21 mouse cellular contexts compared by ENCODE assay signal in the genomic region with DNA sequence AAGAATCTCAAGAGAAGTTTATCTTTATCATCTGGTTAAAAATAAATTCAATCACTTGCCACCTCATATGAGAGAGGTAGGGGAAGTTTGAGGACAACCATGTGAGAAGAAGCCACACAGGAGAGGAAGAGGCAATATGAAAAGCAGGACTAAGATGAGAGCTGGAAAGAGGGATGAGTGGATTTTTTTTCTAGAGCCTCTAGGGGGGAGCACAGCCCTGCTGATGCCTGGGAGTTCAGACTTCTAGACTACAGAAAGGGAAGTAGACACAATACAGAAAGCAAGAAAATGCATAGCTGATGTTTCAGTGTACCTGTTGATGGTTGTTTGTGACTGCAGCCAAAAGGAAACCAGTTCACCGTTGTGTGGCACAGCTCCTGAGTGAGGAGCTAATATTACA.
A peak's percentile ranks its signal among the peaks of the same experiment; 100 is the strongest.
DNase-seq lines count a peak whose midpoint lies in the region; ATAC-seq and TF ChIP-seq lines count a peak whose summit lies in the region.
"Had no signal": no experiment of that assay in that cellular context is flagged by ENCODE, and none has a peak within 500 bp of the region (broad histone marks: within the 10 kb centered on the region; RNA-seq: fewer than 3 reads in every experiment).

No protein-coding gene starts in this region.

- no peak overlapping the region for H3K4me3 ChIP-seq in intestine, postnatal 0 days (ENCODE audit: low read depth, low read length)
- H3K4me3 ChIP-seq in intestine, embryonic 15.5 days (replicated peaks) = no peak overlapping the region
- H3K4me3 ChIP-seq: embryonic facial prominence, embryonic 15.5 days; heart, embryonic 15.5 days; limb, embryonic 10.5 days; stomach, embryonic 15.5 days had no signal

- no peak overlapping the region for H3K4me2 ChIP-seq in intestine, postnatal 0 days (replicated peaks; ENCODE audit: low read depth)
- no peak overlapping the region for H3K4me2 ChIP-seq in intestine, embryonic 15.5 days (replicated peaks)
- H3K4me2 ChIP-seq: embryonic facial prominence, embryonic 15.5 days; heart, embryonic 15.5 days; stomach, embryonic 15.5 days had no signal

- no peak for ATAC-seq in intestine, postnatal 0 days
- no peak for ATAC-seq in intestine, embryonic 15.5 days
- ATAC-seq in erythroid progenitor cell, adult 5-6 weeks (replicated peaks; ENCODE audit: low FRiP score, poor library complexity, severe bottlenecking) = no peak
- ATAC-seq: hindbrain, embryonic 16.5 days had no signal

- no peak overlapping the region for H3K9ac ChIP-seq in intestine, postnatal 0 days (ENCODE audit: low read depth, low read length)
- H3K9ac ChIP-seq in intestine, embryonic 15.5 days = no peak overlapping the region
- H3K9ac ChIP-seq: embryonic facial prominence, embryonic 15.5 days; heart, embryonic 15.5 days; stomach, embryonic 15.5 days had no signal

- no peaks in the 10 kb centered on the region for H3K36me3 ChIP-seq in intestine, postnatal 0 days (ENCODE audit: control insufficient read depth, insufficient read depth)
- H3K36me3 ChIP-seq in intestine, embryonic 15.5 days = no peaks in the 10 kb centered on the region
- H3K36me3 ChIP-seq: embryonic facial prominence, embryonic 15.5 days; heart, embryonic 15.5 days; limb, embryonic 10.5 days; stomach, embryonic 15.5 days had no signal

- no peak overlapping the region for H3K27ac ChIP-seq in intestine, postnatal 0 days (ENCODE audit: low read depth, low read length)
- no peak overlapping the region for H3K27ac ChIP-seq in intestine, embryonic 15.5 days
- H3K27ac ChIP-seq: embryonic facial prominence, embryonic 15.5 days; heart, embryonic 15.5 days; limb, embryonic 10.5 days; stomach, embryonic 15.5 days had no signal

- WGBS in intestine, postnatal 0 days = 88% methylated on average over 1 of the region's 1 CpGs
- 91% methylated on average over 1 of the region's 1 CpGs for WGBS in intestine, embryonic 15.5 days

- TF ChIP-seq CTCF in intestine, postnatal 0 days (IDR thresholded peaks at IDR 0.05; ENCODE audit: low read depth) = 0 out of 2 replicates have a peak, but pooled peaks have one; percentile 11

- no peaks in the 10 kb centered on the region for H3K9me3 ChIP-seq in intestine, postnatal 0 days (ENCODE audit: control insufficient read depth)
- no peaks in the 10 kb centered on the region for H3K9me3 ChIP-seq in intestine, embryonic 15.5 days
- H3K9me3 ChIP-seq: embryonic facial prominence, embryonic 15.5 days; heart, embryonic 15.5 days; limb, embryonic 10.5 days; stomach, embryonic 15.5 days had no signal

- H3K4me1 ChIP-seq in intestine, postnatal 0 days (replicated peaks; ENCODE audit: control insufficient read depth, insufficient read depth, low read length) = no peaks in the 10 kb centered on the region
- no peaks in the 10 kb centered on the region for H3K4me1 ChIP-seq in intestine, embryonic 15.5 days (replicated peaks)
- H3K4me1 ChIP-seq: embryonic facial prominence, embryonic 15.5 days; heart, embryonic 15.5 days; limb, embryonic 10.5 days; stomach, embryonic 15.5 days had no signal

- peak; percentile 8 to 13 for DNase-seq in left cerebral cortex, postnatal 14 days (ENCODE audit: low spot score in 2 of 2)
- no peak for DNase-seq in left cerebral cortex, adult 18-20 months (ENCODE audit: low spot score in 2 of 2)
- DNase-seq in R1 (ENCODE audit: low read depth, low spot score) = peak; percentile 42
- DNase-seq in urinary bladder, postnatal 4 days (ENCODE audit: low spot score in 2 of 2) = no peak
- DNase-seq: cerebellum, postnatal 25 days; gastrocnemius, postnatal 10 days; heart, adult 11 months; kidney, adult 11 months; kidney, postnatal 14 days; layer of hippocampus, postnatal 36 days; lung, adult 18-20 months; lung, postnatal 14 days; retina, postnatal 1 day had no signal

- H3K27me3 ChIP-seq in intestine, postnatal 0 days (replicated peaks; ENCODE audit: control insufficient read depth, insufficient read depth, low read length) = no peaks in the 10 kb centered on the region
- H3K27me3 ChIP-seq in intestine, embryonic 15.5 days (replicated peaks) = no peaks in the 10 kb centered on the region
- H3K27me3 ChIP-seq: embryonic facial prominence, embryonic 15.5 days; heart, embryonic 15.5 days; stomach, embryonic 15.5 days had no signal

- intact Hi-C loops in left cerebral cortex, postnatal 14 days (cut with DNase I) = no loop called here

Comparison
In these comparisons a context has a peak if more than half of its experiments do, and no peak if none do; other contexts are left out.
1. DNase-seq: peak in left cerebral cortex, postnatal 14 days (2 of 2) and R1 (single experiment); none in left cerebral cortex, adult 18-20 months (0 of 2) and urinary bladder, postnatal 4 days (0 of 2).